Mouse (Mus musculus): ENCODE results near the gene Ptma.

GRCm38 (mm10) chr1:86517076-86517475 lies 9.4 kb upstream of the Ptma start:
- no peak for TF ChIP-seq CTCF (IDR thresholded peaks at IDR 0.05; ENCODE audit: borderline replicate concordance, insufficient read depth, low read length)
- no peak for TF ChIP-seq POLR2A (IDR thresholded peaks at IDR 0.05; ENCODE audit: low read depth, low read length)
